Mouse (Mus musculus) testis, adult 2 months (tissue): Measurements from ENCODE around the gene Bcl2.

Source experiments
- CTCF ChIP-seq: fragments of 200-500 bp; IDR thresholded peaks from 2 replicates; pipeline ENCODE4 v1.5.1; 2012; ENCODE audit warnings: low read depth, mild to moderate bottlenecking, inconsistent platforms, low read length, moderate library complexity; ENCODE audit not compliant: control insufficient read depth, insufficient read depth, insufficient replicate concordance
- POLR2A ChIP-seq: fragments of 200-500 bp; IDR thresholded peaks from 2 replicates; pipeline ENCODE4 v1.6.1; 2012; ENCODE audit warnings: low read depth, mild to moderate bottlenecking, inconsistent platforms, low read length, moderate library complexity; ENCODE audit not compliant: control insufficient read depth

- TF ChIP-seq CTCF: no peak
- no peak for TF ChIP-seq POLR2A
Observed at GRCm38 (mm10) chr1:106682829-106683228, 31.2 kb downstream of the Bcl2 start.
